Mouse (Mus musculus) lung, postnatal 4 days (tissue): ENCODE measurements around the gene Efnb2.

Experiments used
- DNase-seq, 2 experiments: peaks; one replicate each; pipeline ENCODE4 v3.0.0; 2021

Gene Efnb2

GRCm38 (mm10) chr8:8568215-8568773 lies 92.7 kb downstream of the Efnb2 start:
- DNase-seq, result no peak
